Mouse (Mus musculus): ENCODE results near the gene Cryga. TPM values are rescaled to one million over a fixed set of nuclear protein-coding genes. Genes with fewer than 3 reads are reported as not detected.

Cryga gene
- not detected for polyA plus RNA-seq (2012; fragmentation: generic; extraction: Trizol)

DNA sequence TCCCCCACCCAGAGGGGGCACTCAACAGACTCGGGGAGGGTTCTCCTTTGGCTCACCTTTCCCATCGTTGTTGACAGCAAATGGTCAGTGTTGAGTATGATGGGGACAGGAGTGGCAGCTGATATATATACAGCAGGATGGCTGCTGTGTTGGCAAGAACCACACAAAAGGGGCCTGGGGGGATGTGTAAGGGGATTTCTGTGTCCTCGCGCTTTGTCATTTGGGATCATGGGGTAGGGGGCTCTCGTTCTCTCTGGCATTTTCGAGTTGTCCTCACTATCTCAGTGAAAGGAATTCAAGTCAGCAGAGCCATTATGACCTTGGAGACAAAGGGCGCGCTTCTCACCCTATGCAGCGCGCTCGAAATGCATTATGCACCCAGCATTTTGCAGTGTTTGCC, at the start of gene Cryga:
TSS of gene Cryga (minus strand) at position 101 of the 400 bp plus-strand sequence.
- no peak within 1 kb of the TSS for H3K4me3 ChIP-seq
- H3K36me3 ChIP-seq (ENCODE audit: control insufficient read depth, insufficient read depth), result no peaks in the 10 kb centered on the region
- H3K79me2 ChIP-seq (ENCODE audit: control insufficient read depth, insufficient read depth), result no peaks in the 10 kb centered on the region
- H3K4me2 ChIP-seq (ENCODE audit: low read depth), result no peak within 1 kb of the TSS
- H3K27me3 ChIP-seq (ENCODE audit: control insufficient read depth, insufficient read depth, insufficient read length), result no peaks in the 10 kb centered on the region
- TF ChIP-seq E2F4 (IDR thresholded peaks at IDR 0.05; ENCODE audit: insufficient read depth) (no peak), SRF (IDR thresholded peaks at IDR 0.05; ENCODE audit: control insufficient read depth, insufficient read length, low read depth) (no peak)
- H3ac ChIP-seq (ENCODE audit: control insufficient read depth, insufficient read length), result no peak within 1 kb of the TSS

DNA sequence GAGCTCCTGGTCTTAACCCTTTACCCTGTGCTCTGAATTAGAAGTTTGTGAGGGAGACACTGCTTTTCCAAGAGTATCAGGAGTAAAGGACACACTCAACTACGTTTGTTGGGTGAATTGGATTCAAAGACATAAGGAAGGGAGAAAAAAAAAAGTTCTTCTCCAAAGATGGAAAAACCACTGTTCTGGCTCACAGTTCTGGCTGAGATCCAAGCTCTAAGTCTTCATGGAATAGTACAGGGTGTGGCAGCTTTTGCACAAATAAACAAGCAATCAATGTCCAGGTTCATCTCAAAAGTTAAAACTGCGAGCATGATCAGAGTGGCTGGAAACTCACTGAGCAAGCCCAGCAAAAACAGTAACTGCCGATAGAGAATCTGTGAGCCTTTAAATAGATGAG, 44.8 kb upstream of the Cryga start:
- Histone ChIP-seq H3K4me3 (no peak overlapping the region), H3K79me2 (ENCODE audit: control insufficient read depth, insufficient read depth) (no peaks in the 10 kb centered on the region), H3K36me3 (ENCODE audit: control insufficient read depth, insufficient read depth) (no peaks in the 10 kb centered on the region), H3K27me3 (ENCODE audit: control insufficient read depth, insufficient read depth, insufficient read length) (no peaks in the 10 kb centered on the region), H3ac (ENCODE audit: control insufficient read depth, insufficient read length) (no peak overlapping the region), H3K4me2 (ENCODE audit: low read depth) (no peak overlapping the region)
- no peak for TF ChIP-seq USF1 (IDR thresholded peaks at IDR 0.05; ENCODE audit: low read depth)
- TF ChIP-seq POLR2AphosphoS2 (IDR thresholded peaks at IDR 0.05; ENCODE audit: insufficient read length, low read depth), result no peak
- TF ChIP-seq MAX (IDR thresholded peaks at IDR 0.05; ENCODE audit: low read depth), result no peak
- TF ChIP-seq E2F4 (IDR thresholded peaks at IDR 0.05; ENCODE audit: insufficient read depth), result no peak
- TF ChIP-seq MYOG (IDR thresholded peaks at IDR 0.05; ENCODE audit: control insufficient read depth in 1 of 3, insufficient read depth in 1 of 3, insufficient read length in 2 of 3, low read depth in 2 of 3), result no peak
- no peak for TF ChIP-seq TCF12 (IDR thresholded peaks at IDR 0.05; ENCODE audit: insufficient read depth, poor library complexity, severe bottlenecking)
- TF ChIP-seq REST (IDR thresholded peaks at IDR 0.05; ENCODE audit: insufficient read depth, insufficient read length), result no peak
- no peak for TF ChIP-seq POLR2A (IDR thresholded peaks at IDR 0.05; ENCODE audit: insufficient read length, low read depth)
- no peak for TF ChIP-seq SRF (IDR thresholded peaks at IDR 0.05; ENCODE audit: control insufficient read depth, insufficient read length, low read depth)
- no peak for TF ChIP-seq MYOD1 (IDR thresholded peaks at IDR 0.05; ENCODE audit: control insufficient read depth in 1 of 3, insufficient read length in 2 of 3, low read depth in 2 of 3)
- no peak for TF ChIP-seq CEBPB (IDR thresholded peaks at IDR 0.05; ENCODE audit: insufficient read depth, poor library complexity, severe bottlenecking)
- no peak for TF ChIP-seq TCF3 (IDR thresholded peaks at IDR 0.05; ENCODE audit: insufficient read length, low read depth)

DNA sequence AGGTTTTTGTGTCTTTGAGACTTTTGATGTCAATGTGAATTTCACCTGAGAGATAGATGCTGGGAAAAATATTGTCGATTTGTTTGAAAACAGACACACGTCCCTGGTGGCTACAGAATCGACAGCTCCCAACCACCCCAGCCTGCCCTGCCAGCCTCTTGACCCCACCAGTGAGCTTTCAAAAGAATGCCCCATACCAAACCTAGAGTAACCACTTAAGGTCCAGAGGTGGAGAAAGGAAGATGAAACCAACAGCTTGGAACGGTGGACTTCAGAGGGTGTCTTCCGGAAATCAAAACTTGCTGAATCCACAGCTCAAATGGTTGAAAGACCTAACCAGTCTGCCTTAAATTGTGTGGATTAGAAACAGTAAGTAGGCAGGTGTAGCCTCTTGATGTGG, 44.2 kb upstream of the Cryga start:
- Histone ChIP-seq H3K79me2 (ENCODE audit: control insufficient read depth, insufficient read depth) (no peaks in the 10 kb centered on the region), H3K36me3 (ENCODE audit: control insufficient read depth, insufficient read depth) (no peaks in the 10 kb centered on the region), H3K4me3 (no peak overlapping the region), H3K27me3 (ENCODE audit: control insufficient read depth, insufficient read depth, insufficient read length) (no peaks in the 10 kb centered on the region), H3ac (ENCODE audit: control insufficient read depth, insufficient read length) (no peak overlapping the region), H3K4me2 (ENCODE audit: low read depth) (no peak overlapping the region)
- TF ChIP-seq TCF12 (IDR thresholded peaks at IDR 0.05; ENCODE audit: insufficient read depth, poor library complexity, severe bottlenecking) (no peak), CEBPB (IDR thresholded peaks at IDR 0.05; ENCODE audit: insufficient read depth, poor library complexity, severe bottlenecking) (no peak), POLR2A (IDR thresholded peaks at IDR 0.05; ENCODE audit: insufficient read length, low read depth) (no peak), USF1 (IDR thresholded peaks at IDR 0.05; ENCODE audit: low read depth) (no peak), E2F4 (IDR thresholded peaks at IDR 0.05; ENCODE audit: insufficient read depth) (no peak), TCF3 (IDR thresholded peaks at IDR 0.05; ENCODE audit: insufficient read length, low read depth) (no peak), MAX (IDR thresholded peaks at IDR 0.05; ENCODE audit: low read depth) (no peak), POLR2AphosphoS2 (IDR thresholded peaks at IDR 0.05; ENCODE audit: insufficient read length, low read depth) (no peak), MYOD1 (IDR thresholded peaks at IDR 0.05; ENCODE audit: control insufficient read depth in 1 of 3, insufficient read length in 2 of 3, low read depth in 2 of 3) (no peak), REST (IDR thresholded peaks at IDR 0.05; ENCODE audit: insufficient read depth, insufficient read length) (no peak), SRF (IDR thresholded peaks at IDR 0.05; ENCODE audit: control insufficient read depth, insufficient read length, low read depth) (no peak), MYOG (IDR thresholded peaks at IDR 0.05; ENCODE audit: control insufficient read depth in 1 of 3, insufficient read depth in 1 of 3, insufficient read length in 2 of 3, low read depth in 2 of 3) (no peak)

DNA sequence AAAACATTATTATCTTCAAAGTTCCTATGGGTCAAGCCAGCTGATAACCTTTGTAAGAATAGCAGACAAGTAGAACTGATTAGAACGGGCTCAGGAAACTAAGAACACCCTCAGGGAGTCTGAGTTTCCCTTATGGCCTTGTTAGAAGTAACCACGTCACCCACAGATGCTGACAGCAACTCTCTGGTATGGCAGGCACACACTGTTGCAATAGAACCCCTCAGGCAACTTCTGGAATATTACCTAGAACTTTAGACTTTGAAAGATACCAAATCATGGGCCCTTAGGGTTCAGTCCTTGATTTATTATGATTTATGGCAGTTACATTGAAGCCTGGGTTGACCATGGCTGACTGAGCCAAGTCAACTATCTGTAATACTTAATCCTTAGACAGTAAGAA, 43.4 kb upstream of the Cryga start:
- no peaks in the 10 kb centered on the region for H3K79me2 ChIP-seq (ENCODE audit: control insufficient read depth, insufficient read depth)
- no peak overlapping the region for H3ac ChIP-seq (ENCODE audit: control insufficient read depth, insufficient read length)
- no peak overlapping the region for H3K4me2 ChIP-seq (ENCODE audit: low read depth)
- TF ChIP-seq TCF12 (IDR thresholded peaks at IDR 0.05; ENCODE audit: insufficient read depth, poor library complexity, severe bottlenecking) (no peak), E2F4 (IDR thresholded peaks at IDR 0.05; ENCODE audit: insufficient read depth) (no peak), MAX (IDR thresholded peaks at IDR 0.05; ENCODE audit: low read depth) (no peak), USF1 (IDR thresholded peaks at IDR 0.05; ENCODE audit: low read depth) (no peak), REST (IDR thresholded peaks at IDR 0.05; ENCODE audit: insufficient read depth, insufficient read length) (no peak), SRF (IDR thresholded peaks at IDR 0.05; ENCODE audit: control insufficient read depth, insufficient read length, low read depth) (no peak), MYOD1 (IDR thresholded peaks at IDR 0.05; ENCODE audit: control insufficient read depth in 1 of 3, insufficient read length in 2 of 3, low read depth in 2 of 3) (no peak), CEBPB (IDR thresholded peaks at IDR 0.05; ENCODE audit: insufficient read depth, poor library complexity, severe bottlenecking) (no peak)
- no peaks in the 10 kb centered on the region for H3K36me3 ChIP-seq (ENCODE audit: control insufficient read depth, insufficient read depth)
- H3K4me3 ChIP-seq, result no peak overlapping the region
- H3K27me3 ChIP-seq (ENCODE audit: control insufficient read depth, insufficient read depth, insufficient read length), result no peaks in the 10 kb centered on the region

DNA sequence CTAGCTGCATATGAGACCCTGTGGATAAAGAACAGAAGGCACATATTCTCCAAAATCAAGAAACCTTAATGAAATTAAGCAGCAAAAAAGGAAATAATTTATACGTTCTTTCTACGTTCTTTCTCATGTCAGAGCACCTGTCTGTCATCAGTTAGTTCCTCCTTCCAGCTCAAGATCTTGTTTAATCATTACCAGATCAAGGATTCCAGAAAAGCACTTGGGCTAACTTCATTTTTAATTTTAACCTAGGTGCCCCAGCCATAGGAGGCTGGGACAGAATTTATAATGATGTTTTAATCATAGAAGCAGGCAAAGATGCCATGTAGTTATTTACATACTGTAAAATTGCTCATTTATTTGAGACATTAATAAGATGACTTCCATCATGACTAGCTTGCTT, 41.6 kb upstream of the Cryga start:
- no peak for TF ChIP-seq E2F4 (IDR thresholded peaks at IDR 0.05; ENCODE audit: insufficient read depth)
- no peak for TF ChIP-seq TCF12 (IDR thresholded peaks at IDR 0.05; ENCODE audit: insufficient read depth, poor library complexity, severe bottlenecking)
- TF ChIP-seq POLR2AphosphoS2 (IDR thresholded peaks at IDR 0.05; ENCODE audit: insufficient read length, low read depth), result no peak
- no peak for TF ChIP-seq MYOD1 (IDR thresholded peaks at IDR 0.05; ENCODE audit: control insufficient read depth in 1 of 3, insufficient read length in 2 of 3, low read depth in 2 of 3)
- TF ChIP-seq MAX (IDR thresholded peaks at IDR 0.05; ENCODE audit: low read depth), result no peak
- TF ChIP-seq REST (IDR thresholded peaks at IDR 0.05; ENCODE audit: insufficient read depth, insufficient read length), result no peak
- TF ChIP-seq TCF3 (IDR thresholded peaks at IDR 0.05; ENCODE audit: insufficient read length, low read depth), result no peak
- TF ChIP-seq CEBPB (IDR thresholded peaks at IDR 0.05; ENCODE audit: insufficient read depth, poor library complexity, severe bottlenecking), result no peak
- TF ChIP-seq SRF (IDR thresholded peaks at IDR 0.05; ENCODE audit: control insufficient read depth, insufficient read length, low read depth), result no peak
- TF ChIP-seq MYOG (IDR thresholded peaks at IDR 0.05; ENCODE audit: control insufficient read depth in 1 of 3, insufficient read depth in 1 of 3, insufficient read length in 2 of 3, low read depth in 2 of 3), result no peak
- no peak for TF ChIP-seq POLR2A (IDR thresholded peaks at IDR 0.05; ENCODE audit: insufficient read length, low read depth)
- no peak for TF ChIP-seq USF1 (IDR thresholded peaks at IDR 0.05; ENCODE audit: low read depth)
- Histone ChIP-seq H3K79me2 (ENCODE audit: control insufficient read depth, insufficient read depth) (no peaks in the 10 kb centered on the region), H3ac (ENCODE audit: control insufficient read depth, insufficient read length) (no peak overlapping the region), H3K4me3 (no peak overlapping the region), H3K36me3 (ENCODE audit: control insufficient read depth, insufficient read depth) (no peaks in the 10 kb centered on the region), H3K27me3 (ENCODE audit: control insufficient read depth, insufficient read depth, insufficient read length) (no peaks in the 10 kb centered on the region), H3K4me2 (ENCODE audit: low read depth) (no peak overlapping the region)

Data from myocyte (in vitro differentiated cells).